Mouse (Mus musculus) hematopoietic stem cell, adult 5-6 weeks (primary cell): ENCODE results near the gene Trim41. TPM values are rescaled to one million over a fixed set of nuclear protein-coding genes. Genes with fewer than 3 reads are reported as not detected.

ENCODE experiments used
- ATAC-seq, 2 experiments: fragments of 125-278 bp in 1 of 2; replicated peaks in 1 of 2; 2 replicates each; pipeline ENCODE4 v1.8.0; 2016 to 2017; ENCODE audit warnings: inconsistent platforms in 2 of 2, mild to moderate bottlenecking in 2 of 2, moderate number of reproducible peaks in 2 of 2, low read depth in 1 of 2, moderate TSS enrichment in 1 of 2; ENCODE audit not compliant: low FRiP score in 2 of 2, poor library complexity in 2 of 2, severe bottlenecking in 2 of 2, insufficient read depth in 1 of 2, low TSS enrichment in 1 of 2
- total RNA-seq: library from RNA; stranded (forward); fragments of 172-1452, 232-1000 nt; gene quantifications from 2 replicates; pipeline ENCODE4 v1.2.3, GENCODE M21; 2017

Trim41 gene
- total RNA-seq, 1 experiment from 2014 or later, result 74.2 TPM

- ATAC-seq, result no peak
Measured at GRCm38 (mm10) chr11:48840805-48841204, 23.7 kb upstream of the Trim41 start.

DNA sequence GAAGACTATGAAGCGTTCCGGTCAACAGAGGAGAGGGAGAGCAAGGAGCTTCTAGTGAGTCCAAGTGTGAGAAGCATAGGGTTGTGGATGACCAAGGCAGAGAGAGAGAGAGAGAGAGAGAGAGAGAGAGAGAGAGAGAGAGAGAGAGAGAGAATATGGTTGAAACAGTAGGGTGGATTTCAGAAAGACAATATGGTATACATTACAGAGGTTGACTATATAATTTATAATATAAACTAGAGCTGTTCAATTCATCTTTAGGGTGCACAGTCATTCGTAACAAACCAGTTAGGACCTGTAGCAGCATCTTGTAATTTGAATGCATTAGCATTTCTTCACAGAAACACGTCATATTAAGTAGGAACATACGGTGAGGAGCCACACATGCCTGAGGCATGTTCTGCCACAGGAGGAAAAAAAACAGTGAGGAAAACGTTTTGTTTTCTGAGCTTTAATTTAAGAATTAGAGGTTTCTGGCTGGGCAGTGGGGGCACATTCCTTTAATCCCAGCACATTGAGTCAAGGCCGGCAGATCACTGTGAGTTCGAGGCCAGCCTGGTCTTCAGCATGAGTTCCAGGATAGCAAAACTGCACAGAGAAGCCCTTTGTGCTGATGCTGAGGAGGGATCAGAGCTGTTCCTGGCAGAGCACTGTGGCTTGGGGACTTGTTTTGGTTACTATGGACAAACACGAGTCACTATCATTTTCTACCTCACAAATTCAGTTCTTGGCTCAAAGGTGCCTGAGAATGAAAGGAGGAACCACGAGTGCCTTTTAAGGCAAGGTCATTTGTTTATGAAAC, 21.9 kb upstream of the Trim41 start:
- ATAC-seq, result no peak

- ATAC-seq, result peak; percentile 73 to 74
Measured at GRCm38 (mm10) chr11:48838181-48838797, 21.1 kb upstream of the Trim41 start.

GRCm38 (mm10) chr11:48837310-48838180, 20.4 kb upstream of the Trim41 start:
- ATAC-seq, result 0 out of 4 replicates have a peak, but pooled peaks have one; percentile 19 to 22

- no peak for ATAC-seq
Measured at GRCm38 (mm10) chr11:48836990-48837309, 19.8 kb upstream of the Trim41 start.

DNA sequence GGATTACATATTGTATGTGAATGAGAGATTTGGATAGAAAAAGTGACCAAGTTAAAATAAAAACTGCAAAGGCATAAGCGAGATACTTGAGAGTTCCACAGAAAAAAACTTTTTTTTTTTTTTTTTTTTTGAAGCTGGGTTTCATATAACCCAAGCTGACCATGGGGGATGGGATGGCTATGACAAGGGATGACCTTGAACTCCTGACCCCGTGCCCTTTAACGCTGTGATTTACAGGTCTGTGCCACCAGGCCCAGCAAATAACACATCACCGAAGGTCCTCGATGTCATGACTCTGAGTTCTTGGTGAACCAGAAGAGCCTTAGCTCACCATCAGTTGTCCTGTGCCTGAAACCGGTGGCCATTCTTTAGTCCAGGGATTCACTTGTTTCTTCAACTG, 18.8 kb upstream of the Trim41 start:
- no peak for ATAC-seq

- peak; percentile 49 to 66 for ATAC-seq
Measured at GRCm38 (mm10) chr11:48833731-48834639, 16.8 kb upstream of the Trim41 start.

- ATAC-seq, result no peak
Measured at GRCm38 (mm10) chr11:48833078-48833730, 16.1 kb upstream of the Trim41 start.

DNA sequence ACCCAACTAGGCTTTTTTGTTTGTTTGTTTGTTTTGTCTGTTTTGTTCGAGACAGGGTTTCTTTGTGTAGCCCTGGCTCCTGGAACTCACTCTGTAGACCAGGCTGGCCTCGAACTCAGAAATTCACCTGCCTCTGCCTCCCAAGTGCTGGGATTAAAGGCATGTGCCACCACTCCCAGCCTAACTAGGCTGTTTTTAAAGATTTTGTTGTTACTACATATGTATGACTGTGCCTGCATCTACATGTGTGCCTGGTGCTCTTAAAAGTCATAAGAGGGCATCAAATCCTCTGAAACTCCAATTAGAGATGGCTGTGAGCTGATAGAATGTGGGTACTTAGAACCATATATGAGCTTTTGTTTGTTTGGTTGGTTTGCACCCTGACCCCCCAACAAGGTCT, 14.1 kb upstream of the Trim41 start:
- ATAC-seq, result no peak

DNA sequence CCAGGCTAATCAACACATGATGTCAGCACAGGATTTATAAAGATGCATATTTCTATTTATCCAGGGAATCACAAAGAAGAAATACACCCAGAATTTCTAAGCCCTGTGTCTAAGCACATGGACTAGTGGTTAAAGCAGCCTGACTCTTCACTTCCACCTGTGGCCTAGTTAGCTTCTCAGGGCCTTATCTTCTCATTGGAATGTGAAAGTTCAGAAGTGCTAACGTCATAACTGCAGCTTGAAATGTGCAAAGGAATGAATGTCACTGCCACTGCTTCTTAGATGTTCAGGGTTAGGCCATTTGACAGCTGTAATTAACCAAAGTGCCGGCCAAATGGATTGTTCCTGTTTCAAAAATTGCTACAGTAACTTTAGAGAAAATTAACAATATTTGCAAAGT, 13.1 kb upstream of the Trim41 start:
- ATAC-seq, result no peak

- ATAC-seq, result no peak
Measured at GRCm38 (mm10) chr11:48827926-48828325, 10.8 kb upstream of the Trim41 start.

DNA sequence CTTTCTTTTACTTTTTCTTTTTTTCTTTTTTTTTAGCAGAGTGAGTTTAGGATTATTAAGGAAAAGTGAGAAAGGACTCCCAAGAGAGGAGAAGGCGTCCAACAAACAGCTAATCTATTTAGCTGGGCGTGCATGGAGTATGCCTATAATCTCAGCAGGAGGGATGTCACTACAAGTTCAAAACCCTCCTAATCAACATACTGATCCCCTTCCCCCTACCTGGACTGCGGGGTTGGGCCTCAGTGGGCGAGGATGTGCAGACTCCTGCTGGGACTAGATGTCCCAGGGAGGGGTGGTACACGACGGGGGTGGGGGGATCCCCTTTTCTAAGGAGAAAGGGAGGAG, 9.6 kb upstream of the Trim41 start:
- ATAC-seq, result no peak

GRCm38 (mm10) chr11:48825979-48826751, 9.0 kb upstream of the Trim41 start, which contains the start of the genes Trim7 and Gm12184:
Gene Trim7, plus strand, starts transcription at chr11:48826140.
Gene Gm12184, minus strand, starts transcription at chr11:48826655.
- peak; percentile 20 to 36; a peak in 3 of 4 replicates for ATAC-seq

DNA sequence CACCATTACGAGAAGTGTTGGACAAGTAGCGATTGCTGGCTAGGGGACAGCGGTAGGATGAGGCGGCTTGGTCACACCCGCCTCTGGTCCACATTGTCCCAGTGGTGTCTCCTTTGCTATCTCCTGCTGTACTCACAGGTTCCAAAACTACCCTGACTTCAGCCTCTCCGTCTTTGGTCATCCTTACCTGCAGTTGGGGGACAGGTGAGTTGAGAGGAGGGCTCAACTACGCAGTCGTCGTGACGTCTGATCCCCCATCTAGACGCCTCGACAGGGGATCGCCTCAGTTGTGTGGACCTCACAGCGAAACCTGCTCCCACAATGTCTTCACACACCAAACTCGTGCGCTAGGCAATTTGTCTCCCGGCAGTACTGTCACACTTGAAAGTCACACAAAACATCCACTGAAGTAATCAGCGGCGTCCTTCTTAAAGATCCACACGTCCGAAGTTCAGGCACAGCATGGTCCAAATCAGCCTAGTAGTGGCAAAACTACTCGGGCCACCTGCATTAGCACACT, 7.2 kb upstream of the Trim41 start:
- no peak for ATAC-seq

DNA sequence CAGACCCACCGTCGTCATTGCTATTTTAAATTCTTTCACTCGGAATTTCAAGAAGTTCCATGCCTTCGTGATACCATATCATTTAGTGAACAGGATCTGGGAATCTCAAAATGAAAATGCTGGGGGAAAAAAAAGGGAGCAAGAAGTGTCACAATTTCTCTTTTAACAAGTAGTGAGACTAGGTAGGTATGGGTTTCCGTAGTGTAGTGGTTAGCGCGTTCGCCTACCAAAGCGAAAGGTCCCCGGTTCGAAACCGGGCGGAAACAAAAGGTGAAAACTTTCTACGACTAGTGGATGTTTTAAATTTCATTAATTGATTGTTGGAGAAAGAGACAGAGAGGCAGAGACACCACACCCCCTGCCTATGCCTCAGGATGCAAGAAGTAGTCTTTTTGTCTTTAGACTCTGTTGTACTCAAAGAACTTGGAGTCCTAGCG, 6.4 kb upstream of the Trim41 start:
- ATAC-seq, result peak; percentile 51 to 76
